ENCODE assay signal across 13 mouse cellular contexts in genomic region chr9:42196110-42196509, GRCm38 (mm10).
DNase-seq lines count a peak whose midpoint lies in the region; ATAC-seq and TF ChIP-seq lines count a peak whose summit lies in the region.
"Had no signal": no experiment of that assay in that cellular context is flagged by ENCODE, and none has a peak within 500 bp of the region (broad histone marks: within the 10 kb centered on the region; RNA-seq: fewer than 3 reads in every experiment).

No protein-coding gene starts in this region.

- no peak for DNase-seq in hindbrain, postnatal 0 days (ENCODE audit: low spot score)
- DNase-seq in hindbrain, embryonic 10.5 days (ENCODE audit: low spot score), result no peak
- no peak for DNase-seq in lung, embryonic 14.5 days
- no peak for DNase-seq in lung, postnatal 14 days
- DNase-seq in embryo, embryonic 10 days (ENCODE audit: low spot score), result no peak
- DNase-seq: cerebellum, adult 11 months; gastrocnemius, postnatal 10 days had no signal

- peak; percentile 15; the same call in 1 of the 2 replicates for ATAC-seq in hindbrain, postnatal 0 days
- ATAC-seq in lung, embryonic 14.5 days (ENCODE audit: insufficient read depth), result peak; percentile 47; the same call in 1 of the 2 replicates
- ATAC-seq in intestine, embryonic 15.5 days, result peak; percentile 52
- ATAC-seq in stomach, embryonic 15.5 days (ENCODE audit: insufficient read depth, low FRiP score, low read depth), result peak; percentile 44
- ATAC-seq: forebrain, embryonic 16.5 days had no signal

- peaks cover 4% of the 10 kb centered on the region; the same call in 1 of the 2 replicates for H3K4me1 ChIP-seq in hindbrain, postnatal 0 days (ENCODE audit: insufficient read depth, low read length)
- H3K4me1 ChIP-seq in hindbrain, embryonic 10.5 days (replicated peaks), result peaks cover 14% of the 10 kb centered on the region
- H3K4me1 ChIP-seq in lung, embryonic 14.5 days (ENCODE audit: insufficient read depth), result no peaks in the 10 kb centered on the region; the same call in 1 of the 2 replicates
- H3K4me1 ChIP-seq in intestine, embryonic 15.5 days (replicated peaks), result 0 out of 2 replicates have a peak, but pooled peaks cover 3% of the 10 kb centered on the region
- H3K4me1 ChIP-seq in stomach, embryonic 15.5 days, result no peaks in the 10 kb centered on the region; the same call in 1 of the 2 replicates

- H3K27ac ChIP-seq in hindbrain, postnatal 0 days, result no peak overlapping the region
- no peak overlapping the region for H3K27ac ChIP-seq in hindbrain, embryonic 10.5 days
- peak overlapping the region; percentile 56; the same call in 1 of the 2 replicates for H3K27ac ChIP-seq in lung, embryonic 14.5 days (ENCODE audit: low read depth)
- peak overlapping the region; percentile 71 for H3K27ac ChIP-seq in intestine, embryonic 15.5 days
- H3K27ac ChIP-seq in stomach, embryonic 15.5 days, result peak overlapping the region; percentile 85
- H3K27ac ChIP-seq: heart, embryonic 15.5 days; hindbrain, embryonic 12.5 days; neural tube, embryonic 12.5 days had no signal

- H3K9me3 ChIP-seq in hindbrain, postnatal 0 days (ENCODE audit: low read length), result no peaks in the 10 kb centered on the region
- H3K9me3 ChIP-seq in hindbrain, embryonic 10.5 days, result 0 out of 2 replicates have a peak, but pooled peaks cover 5% of the 10 kb centered on the region
- H3K9me3 ChIP-seq in lung, embryonic 14.5 days (ENCODE audit: low read depth, low read length), result no peaks in the 10 kb centered on the region
- H3K9me3 ChIP-seq in intestine, embryonic 15.5 days, result no peaks in the 10 kb centered on the region
- H3K9me3 ChIP-seq in stomach, embryonic 15.5 days, result no peaks in the 10 kb centered on the region
- H3K9me3 ChIP-seq: heart, embryonic 15.5 days; hindbrain, embryonic 12.5 days; neural tube, embryonic 12.5 days had no signal

- H3K27me3 ChIP-seq in hindbrain, postnatal 0 days (ENCODE audit: insufficient read depth, low read length), result no peaks in the 10 kb centered on the region
- 0 out of 2 replicates have a peak, but pooled peaks cover 4% of the 10 kb centered on the region for H3K27me3 ChIP-seq in hindbrain, embryonic 10.5 days (ENCODE audit: insufficient read depth, poor library complexity, severe bottlenecking)
- no peaks in the 10 kb centered on the region for H3K27me3 ChIP-seq in lung, embryonic 14.5 days (ENCODE audit: insufficient read depth, low read length)
- H3K27me3 ChIP-seq in intestine, embryonic 15.5 days (replicated peaks), result no peaks in the 10 kb centered on the region
- no peaks in the 10 kb centered on the region for H3K27me3 ChIP-seq in stomach, embryonic 15.5 days (replicated peaks)
- H3K27me3 ChIP-seq: heart, embryonic 15.5 days; neural tube, embryonic 12.5 days had no signal

- no peak overlapping the region for H3K4me3 ChIP-seq in hindbrain, postnatal 0 days (ENCODE audit: low read length)
- H3K4me3 ChIP-seq in hindbrain, embryonic 10.5 days, result no peak overlapping the region
- H3K4me3 ChIP-seq in lung, embryonic 14.5 days (ENCODE audit: low read depth, low read length), result no peak overlapping the region
- H3K4me3 ChIP-seq in intestine, embryonic 15.5 days (replicated peaks), result no peak overlapping the region
- no peak overlapping the region for H3K4me3 ChIP-seq in stomach, embryonic 15.5 days (replicated peaks)
- H3K4me3 ChIP-seq: heart, embryonic 15.5 days; hindbrain, embryonic 12.5 days; neural tube, embryonic 12.5 days had no signal

- H3K9ac ChIP-seq in hindbrain, postnatal 0 days (replicated peaks; ENCODE audit: low read length), result no peak overlapping the region
- no peak overlapping the region for H3K9ac ChIP-seq in lung, embryonic 14.5 days
- H3K9ac ChIP-seq in intestine, embryonic 15.5 days, result no peak overlapping the region
- H3K9ac ChIP-seq in stomach, embryonic 15.5 days, result no peak overlapping the region
- H3K9ac ChIP-seq: heart, embryonic 15.5 days; hindbrain, embryonic 12.5 days; neural tube, embryonic 12.5 days had no signal

- TF ChIP-seq CTCF in hindbrain, postnatal 0 days (IDR thresholded peaks at IDR 0.05; ENCODE audit: low read depth), result no peak
- TF ChIP-seq CTCF in lung, embryonic 14.5 days (IDR thresholded peaks at IDR 0.05; ENCODE audit: low read depth), result no peak

- H3K4me2 ChIP-seq in hindbrain, postnatal 0 days (ENCODE audit: low read depth, low read length), result no peak overlapping the region
- no peak overlapping the region for H3K4me2 ChIP-seq in lung, embryonic 14.5 days
- H3K4me2 ChIP-seq in intestine, embryonic 15.5 days (replicated peaks), result no peak overlapping the region; the same call in 1 of the 2 replicates
- H3K4me2 ChIP-seq in stomach, embryonic 15.5 days, result peak overlapping the region; percentile 31; the same call in 1 of the 2 replicates
- H3K4me2 ChIP-seq: heart, embryonic 15.5 days; hindbrain, embryonic 12.5 days; neural tube, embryonic 12.5 days had no signal

- H3K36me3 ChIP-seq in hindbrain, postnatal 0 days (ENCODE audit: insufficient read depth, low read length), result no peaks in the 10 kb centered on the region
- H3K36me3 ChIP-seq in hindbrain, embryonic 10.5 days, result no peaks in the 10 kb centered on the region
- no peaks in the 10 kb centered on the region for H3K36me3 ChIP-seq in lung, embryonic 14.5 days (ENCODE audit: insufficient read depth)
- no peaks in the 10 kb centered on the region for H3K36me3 ChIP-seq in intestine, embryonic 15.5 days
- no peaks in the 10 kb centered on the region for H3K36me3 ChIP-seq in stomach, embryonic 15.5 days
- H3K36me3 ChIP-seq: heart, embryonic 15.5 days; hindbrain, embryonic 12.5 days; neural tube, embryonic 12.5 days had no signal

- 79% methylated on average over 6 of the region's 6 CpGs for WGBS in hindbrain, postnatal 0 days
- 82% methylated on average over 6 of the region's 6 CpGs for WGBS in hindbrain, embryonic 10.5 days
- WGBS in lung, embryonic 14.5 days, result 75% methylated on average over 6 of the region's 6 CpGs
- WGBS in intestine, embryonic 15.5 days, result 64% methylated on average over 6 of the region's 6 CpGs
- WGBS in stomach, embryonic 15.5 days, result 72% methylated on average over 6 of the region's 6 CpGs

Comparison
In these comparisons a context has a peak if more than half of its experiments do, and no peak if none do; other contexts are left out.
1. H3K27ac ChIP-seq: peak in lung, embryonic 14.5 days (single experiment), intestine, embryonic 15.5 days (single experiment) and stomach, embryonic 15.5 days (single experiment); none in hindbrain, postnatal 0 days (single experiment) and hindbrain, embryonic 10.5 days (single experiment).
2. Peak in every context shown above with its lines, with median percentiles within 50 percentile points of each other: ATAC-seq.